Mouse (Mus musculus) megakaryocyte-erythroid progenitor cell, adult 5-6 weeks (primary cell): ENCODE measurements around the gene Gdi1. TPM values are rescaled to one million over a fixed set of nuclear protein-coding genes. Genes with fewer than 3 reads are reported as not detected.

ENCODE experiments used
- ATAC-seq: replicated peaks from 2 replicates; pipeline ENCODE4 v1.8.0; 2016; ENCODE audit warnings: mild to moderate bottlenecking, inconsistent platforms; ENCODE audit not compliant: severe bottlenecking, poor library complexity, low FRiP score, low TSS enrichment
- total RNA-seq, 2 experiments: library from RNA; stranded (forward) in 1 of 2; stranded (reverse) in 1 of 2; fragments of 200-1000, 215-1000 nt in 1 of 2; fragments of >200 nt in 1 of 2; fragmentation: Nextera tagmentation in 1 of 2; gene quantifications; 2 replicates each; pipeline ENCODE4 v1.2.3; 2014 to 2017

Gene Gdi1
- total RNA-seq (2014; fragmentation: Nextera tagmentation) (105 and 125 TPM in 2 replicates), total RNA-seq (2017) (12.9 and 19.3 TPM in 2 replicates)

GRCm38 (mm10) chrX:74304867-74305700 lies at the start of gene Gdi1:
Gene Gdi1, plus strand, starts transcription at chrX:74304998.
- peak; percentile 84 for ATAC-seq

- no peak for ATAC-seq
Measured at GRCm38 (mm10) chrX:74257746-74258145, 47.1 kb upstream of the Gdi1 start.

GRCm38 (mm10) chrX:74269736-74270061 lies 35.1 kb upstream of the Gdi1 start:
- peak; percentile 31; the same call in 1 of the 2 replicates for ATAC-seq

GRCm38 (mm10) chrX:74270062-74270901 lies 34.5 kb upstream of the Gdi1 start, which contains the start of gene Rpl10:
Gene Rpl10, plus strand, starts transcription at chrX:74270812.
- peak; percentile 84 for ATAC-seq

- no peak; the same call in 1 of the 2 replicates for ATAC-seq
Measured at GRCm38 (mm10) chrX:74270902-74271551, 33.8 kb upstream of the Gdi1 start.

GRCm38 (mm10) chrX:74273422-74274322 lies 31.1 kb upstream of the Gdi1 start:
- no peak for ATAC-seq

- ATAC-seq: no peak
Measured at GRCm38 (mm10) chrX:74277916-74278315, 26.9 kb upstream of the Gdi1 start.

GRCm38 (mm10) chrX:74281041-74281731 lies 23.6 kb upstream of the Gdi1 start:
- no peak for ATAC-seq

- ATAC-seq: peak; percentile 94
Measured at GRCm38 (mm10) chrX:74281732-74282394, 22.9 kb upstream of the Gdi1 start, which contains the start of the genes Taz and Dnase1l1. Gene Taz, plus strand, starts transcription at chrX:74281912. Gene Dnase1l1, minus strand, starts transcription at chrX:74282337.

GRCm38 (mm10) chrX:74282395-74283091 lies 22.3 kb upstream of the Gdi1 start:
- peak; percentile 68 for ATAC-seq

- no peak for ATAC-seq
Measured at GRCm38 (mm10) chrX:74283092-74283437, 21.7 kb upstream of the Gdi1 start.

GRCm38 (mm10) chrX:74293431-74293830 lies 11.4 kb upstream of the Gdi1 start:
- no peak for ATAC-seq

GRCm38 (mm10) chrX:74296538-74297448 lies 8.0 kb upstream of the Gdi1 start, which contains the start of gene Atp6ap1:
Gene Atp6ap1, plus strand, starts transcription at chrX:74297097.
- ATAC-seq: peak; percentile 99

- no peak for ATAC-seq
Measured at GRCm38 (mm10) chrX:74298348-74298747, 6.5 kb upstream of the Gdi1 start.

- no peak for ATAC-seq
Measured at GRCm38 (mm10) chrX:74299721-74300120, 5.1 kb upstream of the Gdi1 start.
